Mouse (Mus musculus): Measurements from ENCODE around the gene Dbx2. TPM values are rescaled to one million over a fixed set of nuclear protein-coding genes. Genes with fewer than 3 reads are reported as not detected.

Dbx2 gene
- 10 to 100 TPM; 24.9 to 39.8 (median 30.7) TPM for total RNA-seq (2022)

DNA sequence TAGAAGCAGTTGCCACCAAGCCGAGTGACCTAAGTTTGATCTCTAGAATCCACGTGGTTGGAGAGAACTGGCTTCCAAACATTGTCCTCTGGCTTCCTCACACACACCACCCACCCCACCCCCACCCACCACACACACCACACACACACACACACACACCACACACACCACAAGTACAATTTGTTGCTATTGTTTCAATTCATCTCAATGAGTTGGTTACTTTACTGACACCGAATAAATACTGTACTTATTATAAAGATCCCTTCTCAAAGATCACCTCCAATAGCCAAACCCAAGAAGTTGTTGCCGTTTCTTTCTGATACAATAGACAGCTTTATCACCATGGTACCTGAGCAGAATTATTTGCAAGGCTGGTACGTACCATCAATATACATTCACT, at the start of gene Dbx2:
TSS of gene Dbx2 (minus strand) at position 101 of the 400 bp plus-strand sequence.
- no peak for DNase-seq (ENCODE audit: low spot score in 2 of 2)

DNA sequence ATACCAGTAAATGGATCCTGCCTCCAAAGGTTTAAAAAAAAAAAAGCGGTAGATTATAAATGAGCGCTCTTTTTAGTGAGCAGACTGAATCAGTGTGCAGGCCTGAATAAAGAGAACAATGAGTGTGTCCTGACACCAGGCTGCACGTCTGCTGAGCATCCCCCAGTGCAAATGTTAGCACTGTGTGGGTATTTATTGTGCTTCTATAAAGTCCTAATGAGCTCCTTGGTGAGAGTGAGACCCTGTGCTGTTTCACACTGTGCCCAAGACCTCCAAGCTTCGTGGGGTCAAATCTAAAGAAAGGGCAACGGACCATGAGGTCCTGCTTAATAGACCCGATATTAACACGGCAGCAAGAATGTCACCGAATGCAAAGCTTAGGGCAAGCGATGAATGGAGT, 46.4 kb upstream of the Dbx2 start:
- DNase-seq (ENCODE audit: low spot score in 2 of 2): no peak

DNA sequence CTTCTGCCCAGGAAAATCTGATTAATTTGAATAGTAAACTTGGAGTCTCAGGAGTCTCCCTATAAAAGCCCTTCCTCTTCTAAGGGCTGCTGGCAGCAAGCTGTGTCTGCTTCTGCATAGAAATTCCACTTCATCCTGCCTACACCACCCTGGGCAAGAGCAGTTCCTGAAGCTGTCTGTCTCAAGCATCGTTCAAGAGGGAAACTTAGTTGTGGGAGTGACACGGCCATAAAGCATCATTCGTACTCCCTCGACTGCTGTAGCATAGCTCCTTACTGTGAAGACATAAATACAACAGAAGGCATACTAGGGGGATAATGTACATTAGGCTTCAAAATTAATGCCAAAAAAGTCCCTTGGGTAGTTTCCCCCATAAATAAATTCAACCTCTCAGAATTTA, 45.8 kb upstream of the Dbx2 start:
- DNase-seq (ENCODE audit: low spot score in 2 of 2): no peak

DNA sequence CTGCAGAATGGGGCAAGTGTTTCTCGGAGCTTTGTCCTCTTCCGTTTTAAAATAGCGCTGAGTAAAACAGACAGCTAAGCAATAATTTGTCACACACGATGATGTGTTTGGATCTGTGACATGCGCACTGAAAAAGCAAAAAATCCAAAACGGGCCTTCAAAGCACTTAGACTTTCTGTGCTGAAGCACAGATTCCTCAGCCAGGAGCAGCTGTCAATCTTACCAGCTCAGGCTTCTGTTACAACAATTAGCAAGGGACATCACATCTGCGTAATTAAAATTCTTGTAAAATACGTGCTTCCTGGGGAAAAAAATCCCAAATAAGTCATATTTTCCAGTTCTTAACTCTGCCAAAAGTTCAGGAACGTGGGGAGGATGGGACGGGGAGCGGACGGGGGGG, 43.6 kb upstream of the Dbx2 start:
- peak in 1 of 2 experiments; percentile 16 for DNase-seq (ENCODE audit: low spot score in 2 of 2)

DNA sequence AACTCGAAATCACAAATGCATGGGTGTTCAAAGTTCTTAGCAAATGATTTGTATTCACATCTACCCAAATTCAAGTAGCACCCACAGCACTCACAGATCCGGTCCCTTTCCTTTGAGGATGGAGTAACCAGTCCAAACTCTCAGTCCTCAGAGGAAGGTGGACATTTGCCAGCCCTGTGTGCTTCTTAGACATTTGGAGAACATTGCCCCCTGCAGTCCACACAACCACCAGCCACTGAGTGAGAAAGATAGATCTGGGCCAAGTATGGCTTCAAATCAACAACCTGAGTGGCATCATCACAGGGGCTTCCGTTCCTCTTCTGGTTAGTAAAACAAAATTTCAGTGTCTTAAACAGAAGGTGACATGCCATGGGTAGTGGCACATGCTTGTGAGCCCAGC, 38.0 kb upstream of the Dbx2 start:
- DNase-seq (ENCODE audit: low spot score in 2 of 2): peak; percentile 52 to 63

DNA sequence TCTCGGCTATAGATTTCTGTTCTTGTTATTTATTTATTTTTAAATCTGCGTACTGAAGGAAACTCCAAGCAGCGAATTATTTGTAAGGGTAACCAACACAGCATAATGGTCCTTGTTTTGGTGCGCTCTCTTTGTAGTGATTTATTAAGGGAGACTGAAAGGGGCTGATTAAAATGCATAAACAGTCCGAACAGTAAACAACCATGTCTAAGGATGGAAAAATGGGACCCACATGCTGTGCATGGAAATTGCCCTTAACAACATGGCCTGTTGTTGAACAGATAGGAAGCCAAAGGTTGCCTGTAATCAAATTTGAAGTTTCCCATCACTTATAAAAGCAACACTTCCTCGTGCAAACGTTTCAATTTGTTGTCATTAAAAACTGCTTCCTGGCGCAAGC, 35.8 kb upstream of the Dbx2 start:
- DNase-seq (ENCODE audit: low spot score in 2 of 2): no peak

DNA sequence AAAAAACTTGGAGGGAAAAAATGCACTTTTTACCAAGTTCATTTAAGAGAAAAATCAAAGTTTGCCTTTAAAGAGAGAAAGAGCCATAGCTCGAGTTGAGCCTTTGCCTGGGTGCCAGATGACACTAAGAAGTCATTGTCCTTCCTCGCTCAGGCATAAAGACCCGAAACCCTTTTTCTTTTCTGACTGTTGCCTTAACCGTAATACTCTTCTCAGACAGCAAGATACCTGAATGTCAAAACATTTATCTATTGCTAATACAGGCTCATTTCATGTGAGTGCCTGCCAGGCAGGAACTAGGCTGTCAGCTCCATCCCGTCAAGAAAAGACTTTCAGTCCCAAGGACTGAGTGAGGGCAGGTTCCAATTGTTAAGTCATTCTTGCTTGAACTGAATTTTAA, 35.4 kb upstream of the Dbx2 start:
- DNase-seq (ENCODE audit: low spot score in 2 of 2): no peak

DNA sequence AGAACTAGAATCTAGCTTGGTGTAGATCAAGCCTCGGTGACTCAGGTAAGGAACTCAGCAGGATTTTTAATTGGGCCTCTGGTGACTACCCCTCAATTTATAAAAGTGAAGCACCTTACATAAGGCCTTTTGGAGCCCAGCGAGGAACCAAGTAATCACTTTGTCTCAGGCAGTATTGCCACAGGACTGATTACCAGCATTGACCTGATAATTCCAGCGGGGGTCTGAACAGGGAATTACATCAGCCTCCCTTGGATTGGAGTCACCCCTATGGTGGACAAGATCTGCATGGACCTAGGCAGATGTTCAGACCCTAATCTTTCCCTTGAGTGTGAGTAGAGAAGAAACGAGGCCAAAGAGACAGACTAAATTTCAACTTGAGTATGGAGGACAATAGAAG, 26.9 kb upstream of the Dbx2 start:
- no peak for DNase-seq (ENCODE audit: low spot score in 2 of 2)

DNA sequence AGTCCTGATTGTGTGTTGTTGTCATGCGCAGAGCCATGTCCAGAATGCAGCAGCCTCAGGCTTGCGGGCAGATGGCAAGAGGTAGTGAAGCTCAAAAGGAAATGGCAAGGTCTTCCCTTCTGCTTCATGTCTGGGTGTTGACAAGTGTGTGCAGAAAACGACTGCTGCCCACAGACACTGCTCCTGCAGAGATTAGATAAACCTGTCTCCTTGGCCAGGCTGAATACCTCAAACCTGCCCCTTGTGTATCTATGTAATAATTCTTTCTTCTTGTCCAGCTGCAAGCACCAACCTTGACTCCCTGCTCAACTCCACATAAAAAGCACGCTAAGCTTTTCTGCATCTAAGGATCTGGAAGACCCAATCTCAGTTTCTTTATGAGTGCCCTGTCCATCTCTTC, 19.9 kb upstream of the Dbx2 start:
- DNase-seq (ENCODE audit: low spot score in 2 of 2): no peak

DNA sequence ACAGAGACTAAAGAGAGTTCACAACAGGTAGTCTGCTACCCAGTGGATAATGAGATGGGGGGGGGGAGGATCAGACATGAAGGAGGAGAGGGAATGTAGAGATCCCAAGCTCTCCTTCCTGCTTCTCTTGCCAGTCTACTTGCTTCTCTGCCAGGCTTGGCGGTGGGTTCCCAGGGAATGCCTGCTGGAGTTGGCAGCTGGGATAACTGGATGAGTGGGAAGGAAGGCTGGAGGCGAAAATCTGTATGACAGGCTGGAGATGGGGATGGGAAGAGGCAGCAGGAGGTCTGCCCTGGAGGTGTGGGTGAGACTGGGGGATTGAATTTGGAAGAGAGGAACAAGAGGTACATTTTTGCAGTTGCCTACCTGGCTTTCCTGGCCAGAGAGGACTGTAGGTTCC, 19.4 kb upstream of the Dbx2 start:
- DNase-seq (ENCODE audit: low spot score in 2 of 2): peak; percentile 38 to 42

DNA sequence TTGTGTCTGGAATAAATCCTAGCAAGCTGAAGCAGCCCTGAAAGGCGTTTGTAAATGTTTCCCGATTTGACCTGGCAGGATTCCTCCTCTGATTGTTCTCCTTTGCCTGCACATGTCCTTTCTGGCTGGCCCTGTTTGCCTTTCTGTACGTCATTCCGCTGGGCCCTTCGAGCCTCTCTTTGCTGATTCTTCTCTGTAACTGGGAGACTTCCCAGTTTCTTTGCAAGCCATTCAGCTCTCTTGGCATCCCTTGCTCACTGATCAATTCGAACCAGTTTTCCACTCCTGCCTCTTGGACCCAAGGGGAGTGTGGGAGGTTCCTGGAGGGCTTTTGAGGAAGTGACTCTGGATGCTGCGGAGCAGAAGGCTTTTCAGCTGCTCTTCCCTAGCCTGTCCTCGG, 11.4 kb upstream of the Dbx2 start:
- DNase-seq (ENCODE audit: low spot score in 2 of 2): peak; percentile 71 to 87

DNA sequence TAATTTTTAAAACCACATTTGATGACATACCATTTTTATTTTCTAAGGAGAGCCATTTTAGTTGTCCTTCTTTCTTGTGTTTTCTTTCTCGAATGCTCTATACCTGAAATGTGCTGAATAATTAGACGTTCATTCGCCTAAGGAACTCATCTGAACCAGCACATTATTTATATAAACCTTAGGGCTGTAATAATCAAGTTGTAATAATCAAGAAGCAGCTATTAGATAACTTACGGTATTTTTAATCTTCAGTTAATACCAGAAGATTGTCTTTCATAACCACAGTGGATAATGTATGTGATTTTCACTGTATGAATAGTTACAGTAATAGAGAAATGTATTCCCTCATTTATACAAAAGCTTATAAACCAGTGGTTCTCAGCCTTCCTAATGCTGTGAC, 9.2 kb upstream of the Dbx2 start:
- no peak for DNase-seq (ENCODE audit: low spot score in 2 of 2)

DNA sequence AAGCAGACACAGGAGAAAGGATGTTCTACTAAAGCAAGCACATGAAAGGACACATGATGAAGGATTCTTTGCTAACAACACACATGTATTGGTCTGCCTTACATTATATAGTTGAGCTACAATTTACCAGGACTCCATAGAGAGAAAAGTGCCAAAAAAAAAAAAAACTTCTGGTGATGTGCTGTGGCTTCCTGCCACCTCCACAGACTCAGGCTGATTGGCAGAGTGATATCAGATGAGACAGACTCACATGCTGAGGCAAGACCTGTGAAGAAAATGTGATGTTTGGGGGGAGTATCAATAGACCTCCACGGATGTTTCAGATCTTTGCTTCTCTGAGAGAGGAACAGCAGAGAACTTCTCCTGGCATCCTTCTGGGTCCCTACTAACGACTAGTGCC, 6.0 kb upstream of the Dbx2 start:
- DNase-seq (ENCODE audit: low spot score in 2 of 2): no peak

DNA sequence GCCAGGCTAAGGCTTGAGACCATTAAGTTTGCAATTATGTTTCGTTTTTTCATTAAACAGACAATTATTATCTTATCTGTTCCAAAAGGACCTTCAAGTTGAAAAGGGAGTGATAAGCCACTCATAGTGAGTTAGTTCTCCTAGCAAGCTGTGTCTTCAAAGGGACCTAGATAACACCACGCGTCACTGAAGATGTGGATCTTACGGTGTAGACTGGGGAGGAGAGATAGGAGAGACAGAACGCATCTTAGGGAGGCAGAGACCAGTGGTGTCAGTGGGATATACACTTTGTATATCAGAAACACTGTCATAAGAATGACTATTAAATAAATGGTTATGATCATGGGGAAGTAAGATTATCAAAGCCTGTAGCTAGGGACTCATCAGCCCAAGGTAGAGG, 4.6 kb upstream of the Dbx2 start:
- DNase-seq (ENCODE audit: low spot score in 2 of 2): no peak

DNA sequence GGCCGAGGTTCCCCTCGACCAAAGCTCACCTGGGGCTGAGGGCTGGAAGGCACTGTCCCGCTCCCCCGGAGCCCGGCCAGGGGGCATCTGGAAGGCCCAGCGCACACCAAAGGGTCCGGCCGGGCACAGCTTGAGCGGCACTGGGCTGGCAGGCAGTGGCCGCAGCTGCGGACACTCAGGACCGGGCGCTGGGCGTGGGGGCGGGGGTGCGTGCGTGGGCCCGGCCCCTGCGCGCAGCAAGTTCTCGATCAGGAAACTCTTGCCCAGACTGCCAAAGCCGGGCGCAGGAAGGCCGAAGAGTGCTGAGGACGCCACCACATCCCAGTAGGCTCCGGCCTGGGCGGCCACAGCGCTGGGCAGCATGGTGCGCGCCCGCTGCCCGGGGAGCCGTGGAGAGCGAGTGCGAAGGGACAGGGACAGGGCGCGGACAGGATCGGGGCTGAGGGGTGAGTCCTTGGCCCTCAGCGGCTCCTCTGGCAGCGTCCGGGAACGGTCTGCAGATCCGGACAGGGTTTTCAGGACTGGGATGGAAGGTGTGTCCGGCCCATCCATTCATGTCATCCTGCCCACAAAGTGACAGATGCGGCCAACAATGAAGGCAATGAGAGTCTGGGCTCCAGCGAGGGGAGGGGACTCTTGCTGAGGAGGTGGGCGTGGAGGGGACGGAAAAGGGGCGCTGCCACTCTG, 1.4 kb downstream of the Dbx2 start:
- DNase-seq (ENCODE audit: low spot score in 2 of 2): peak in 1 of 2 experiments; percentile 16

DNA sequence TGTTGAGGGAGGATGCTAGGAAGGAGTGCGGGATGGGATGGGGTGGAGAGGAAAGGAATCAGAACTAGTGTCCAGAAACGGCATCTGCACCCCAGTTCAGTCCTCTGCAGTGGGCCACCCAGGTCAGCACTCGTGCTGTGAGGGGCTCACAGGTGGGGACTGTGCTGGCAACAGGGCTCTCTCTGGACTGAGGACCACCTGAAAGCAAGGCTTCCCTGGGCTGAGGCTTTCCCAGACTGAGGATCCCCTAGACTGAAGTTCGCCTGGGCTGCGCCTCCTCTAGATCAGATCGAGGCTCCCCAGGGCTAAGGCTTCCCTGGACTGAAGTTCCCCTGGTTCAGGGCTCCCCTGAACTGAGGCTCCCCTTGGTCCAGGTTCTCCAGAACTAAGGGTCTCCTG, 1.9 kb downstream of the Dbx2 start:
- DNase-seq (ENCODE audit: low spot score in 2 of 2): no peak

DNA sequence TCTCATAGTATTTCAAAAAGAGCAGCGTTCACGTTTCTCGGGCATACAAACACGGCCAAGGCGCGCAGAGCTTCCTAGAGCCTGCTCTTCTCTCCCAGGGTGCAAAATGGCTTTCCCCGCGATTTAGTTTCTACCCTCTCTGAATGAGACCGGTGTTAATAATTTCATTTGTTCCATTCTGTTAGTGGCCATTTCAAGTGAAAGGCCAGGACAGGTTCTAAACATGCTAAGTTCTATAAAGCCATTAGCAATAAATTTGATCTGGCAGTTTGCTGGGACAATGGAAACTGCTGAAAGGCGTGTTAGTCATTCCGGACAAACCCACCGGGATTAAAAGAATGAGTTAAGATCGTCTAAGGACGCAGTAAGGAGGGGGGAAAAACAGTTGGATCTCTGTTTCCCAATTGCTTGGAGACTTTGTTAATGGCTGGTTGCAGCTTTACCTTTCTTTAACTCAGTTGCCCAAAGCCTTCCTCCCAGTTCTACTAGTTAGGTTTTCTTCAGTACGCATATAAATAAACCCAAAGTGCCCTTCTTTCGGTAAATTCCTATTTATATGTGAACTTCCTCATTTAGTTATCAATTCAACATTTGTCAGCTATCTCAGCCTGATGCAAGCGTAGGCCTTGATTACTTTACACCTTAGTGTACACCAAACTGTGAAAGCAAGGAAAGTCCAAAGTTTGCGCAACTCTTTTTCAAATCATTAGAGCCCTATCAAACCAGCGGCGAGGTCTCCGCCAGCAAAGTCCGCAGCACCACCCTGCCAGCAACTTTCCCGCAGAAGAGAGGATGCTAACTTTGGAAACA, 2.7 kb downstream of the Dbx2 start:
- DNase-seq (ENCODE audit: low spot score in 2 of 2): no peak

DNA sequence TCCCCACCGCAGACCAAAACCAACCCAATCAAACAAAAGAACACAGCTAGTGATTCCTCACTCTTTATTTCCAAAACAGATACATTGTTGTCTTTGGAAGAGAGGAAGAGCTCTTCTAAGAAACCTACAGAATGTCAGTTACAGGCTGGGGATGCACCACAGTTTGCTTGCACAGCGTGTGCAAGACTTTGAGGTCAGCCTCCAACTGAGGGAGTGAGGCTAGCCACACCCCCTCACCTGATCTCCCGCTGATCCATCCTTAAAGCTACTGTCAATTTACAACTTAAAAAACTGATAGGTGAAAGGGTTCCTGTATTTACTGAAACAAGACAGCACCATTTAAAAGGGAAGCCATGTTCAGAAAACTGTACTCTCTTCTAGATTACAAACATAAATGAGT, 3.9 kb downstream of the Dbx2 start:
- no peak for DNase-seq (ENCODE audit: low spot score in 2 of 2)

DNA sequence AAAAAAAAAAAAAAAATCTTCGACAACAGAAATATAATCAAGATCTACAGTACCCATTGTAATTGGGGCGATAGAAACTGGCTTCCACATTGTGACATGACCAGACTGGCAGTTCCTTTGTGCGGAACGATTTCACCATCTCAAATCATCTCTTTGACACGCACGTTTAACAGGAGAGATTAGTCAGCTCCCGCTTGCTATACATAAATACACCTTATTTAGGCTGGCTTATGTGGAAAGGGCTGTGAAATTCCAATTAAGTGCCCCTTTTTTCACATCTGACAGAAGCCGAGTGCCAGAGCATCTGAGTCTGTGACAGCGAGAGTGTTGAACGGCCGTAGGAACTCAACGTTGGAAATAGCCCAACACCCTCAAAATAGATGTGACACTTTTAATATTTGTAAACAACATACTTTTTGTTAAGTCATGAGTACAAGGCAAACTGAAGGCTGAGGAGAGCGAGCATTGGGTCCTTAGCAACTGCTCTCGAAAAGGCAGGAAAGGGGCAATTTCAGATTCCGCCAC, 12.2 kb downstream of the Dbx2 start:
- DNase-seq (ENCODE audit: low spot score in 2 of 2): no peak

DNA sequence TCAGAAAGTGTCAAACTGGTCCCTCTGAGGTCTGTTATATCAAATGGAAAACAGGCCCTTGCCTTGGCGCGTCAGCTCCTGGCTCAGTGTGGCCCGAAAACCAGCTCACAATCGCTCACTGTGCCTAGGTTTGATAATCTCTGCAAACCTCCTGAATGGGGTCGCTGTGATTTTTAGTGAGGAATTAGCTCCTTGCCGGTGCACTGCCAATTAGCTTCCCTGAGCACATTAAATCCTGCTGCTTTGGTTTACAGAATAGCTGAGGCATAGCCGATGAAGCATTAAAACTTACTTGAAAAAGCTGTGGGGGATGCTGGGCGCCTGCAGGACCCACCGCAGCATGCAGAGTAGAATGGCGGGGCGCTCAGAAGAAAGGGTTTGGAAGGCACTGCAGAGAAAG, 15.4 kb downstream of the Dbx2 start:
- DNase-seq (ENCODE audit: low spot score in 2 of 2): peak; percentile 14 to 44

DNA sequence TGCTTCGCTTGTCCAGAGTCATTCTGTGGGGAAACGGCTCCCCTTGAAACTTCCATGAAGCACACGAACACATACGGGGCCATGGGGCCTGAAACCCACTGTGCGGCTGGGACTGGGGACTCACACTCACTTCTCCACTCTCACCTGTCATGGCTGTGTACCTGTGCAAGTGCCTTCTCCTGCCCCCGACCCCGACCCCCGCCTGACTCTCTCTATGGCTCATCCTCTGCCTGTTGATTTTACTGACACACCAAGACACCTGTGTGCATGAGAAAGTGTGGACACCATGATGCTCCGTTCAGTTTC, 16.0 kb downstream of the Dbx2 start:
- DNase-seq (ENCODE audit: low spot score in 2 of 2): no peak

DNA sequence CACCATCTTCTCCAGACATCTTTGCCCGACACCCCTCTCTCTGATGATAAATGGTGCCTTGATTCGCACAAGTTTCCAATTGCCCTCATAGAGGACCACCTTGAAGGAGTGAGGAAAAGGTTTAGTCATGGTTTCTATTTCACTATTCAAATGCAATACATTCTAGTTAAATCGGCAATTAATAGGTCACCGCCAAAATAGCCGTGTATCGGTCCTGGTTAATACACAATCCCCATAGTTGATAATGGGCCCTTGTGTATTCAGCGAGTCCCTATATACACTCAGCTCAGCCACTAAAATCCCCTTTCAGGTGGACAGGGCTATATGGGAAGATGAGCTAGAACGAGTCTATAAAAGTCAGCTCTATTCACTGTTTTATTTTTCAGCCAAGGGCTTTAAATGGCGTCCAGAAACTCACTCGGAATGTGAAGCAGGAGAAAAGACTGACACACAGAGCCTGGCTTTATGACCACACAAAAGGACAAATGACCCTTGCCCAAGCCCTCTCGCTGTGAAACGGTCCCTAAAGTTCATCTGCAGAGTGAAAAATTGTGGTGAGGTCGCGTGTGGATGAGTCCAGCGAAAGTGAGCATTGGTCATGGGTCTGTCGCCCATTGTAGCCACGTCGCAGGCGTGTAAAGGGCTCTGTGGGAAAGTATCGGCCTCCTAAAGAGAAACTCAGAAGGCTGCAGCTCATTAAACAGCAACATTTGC, 16.5 kb downstream of the Dbx2 start:
- no peak for DNase-seq (ENCODE audit: low spot score in 2 of 2)

Measured in layer of hippocampus, adult 8-10 months (tissue).